In genomic region chr15:102017918-102018463, GRCm38 (mm10) we compare ENCODE assay signal across 9 mouse cellular contexts. TPM values are rescaled to one million over a fixed set of nuclear protein-coding genes. Genes with fewer than 3 reads are reported as not detected.
A peak's percentile ranks its signal among the peaks of the same experiment; 100 is the strongest.
DNase-seq lines count a peak whose midpoint lies in the region; ATAC-seq and TF ChIP-seq lines count a peak whose summit lies in the region.
"Had no signal": no experiment of that assay in that cellular context is flagged by ENCODE, and none has a peak within 500 bp of the region (broad histone marks: within the 10 kb centered on the region; RNA-seq: fewer than 3 reads in every experiment).

No protein-coding gene starts in this region.

- 34% methylated on average over 7 of the region's 7 CpGs for WGBS in forebrain, embryonic 12.5 days

- no peaks in the 10 kb centered on the region for H3K27me3 ChIP-seq in MEL (ENCODE audit: control insufficient read depth in 1 of 2, insufficient read depth in 2 of 2, low read length in 2 of 2)
- H3K27me3 ChIP-seq in forebrain, embryonic 12.5 days: peaks cover 4% of the 10 kb centered on the region; the same call in 1 of the 2 replicates
- H3K27me3 ChIP-seq: heart, embryonic 13.5 days had no signal

- peaks cover 4 to 42% of the 10 kb centered on the region in 2 experiments for H3K4me1 ChIP-seq in MEL (ENCODE audit: control insufficient read depth in 1 of 2, insufficient read depth in 2 of 2, low read length in 2 of 2)
- H3K4me1 ChIP-seq in forebrain, embryonic 12.5 days: peaks cover 8% of the 10 kb centered on the region; the same call in 1 of the 2 replicates

- TF ChIP-seq EP300 in MEL (IDR thresholded peaks at IDR 0.05; ENCODE audit: low read depth in 1 of 2, low read length in 2 of 2): peak; percentile 86 to 96

- H3K4me3 ChIP-seq in MEL (ENCODE audit: control insufficient read depth in 1 of 2, insufficient read depth in 1 of 2, low read depth in 2 of 2, low read length in 2 of 2): no peak overlapping the region
- H3K4me3 ChIP-seq in forebrain, embryonic 12.5 days (replicated peaks): no peak overlapping the region
- H3K4me3 ChIP-seq: heart, embryonic 13.5 days had no signal

- no peak overlapping the region for H3K4me2 ChIP-seq in forebrain, embryonic 12.5 days
- H3K4me2 ChIP-seq: heart, embryonic 13.5 days had no signal

- TF ChIP-seq CTCF in MEL (IDR thresholded peaks at IDR 0.05 in 2 of 3, conservative IDR thresholded peaks at IDR 0.05 in 1 of 3; ENCODE audit: control insufficient read depth in 1 of 3, insufficient read depth in 1 of 3, low read depth in 2 of 3, low read length in 3 of 3, poor library complexity in 1 of 3, severe bottlenecking in 1 of 3): peak; percentile 75 to 90 (median 88)

- intact Hi-C loops in heart, postnatal 25 days (cut with DNase I): no loop called here

- H3K36me3 ChIP-seq in MEL (ENCODE audit: control insufficient read depth in 1 of 2, insufficient read depth in 2 of 2, low read length in 2 of 2): peaks cover 0 to 27% of the 10 kb centered on the region in 2 experiments; a peak in 2 of 4 replicates
- no peaks in the 10 kb centered on the region for H3K36me3 ChIP-seq in forebrain, embryonic 12.5 days (replicated peaks)
- H3K36me3 ChIP-seq: heart, embryonic 13.5 days had no signal

- DNase-seq in adrenal gland, postnatal 10 days: peak; percentile 41
- no peak for DNase-seq in adrenal gland, adult (ENCODE audit: inconsistent age in 2 of 2, low spot score in 1 of 2)
- peak; percentile 94 for DNase-seq in MEL (ENCODE audit: low read depth, low spot score)
- peak; percentile 87 to 90 for DNase-seq in kidney, adult 8-10 months
- peak; percentile 67 for DNase-seq in lung, postnatal 10 days
- no peak for DNase-seq in heart, postnatal 25 days (ENCODE audit: low spot score)
- no peak for DNase-seq in right cerebral cortex, adult 18-20 months

- no peaks in the 10 kb centered on the region for H3K79me2 ChIP-seq in MEL (ENCODE audit: control insufficient read depth, insufficient read depth, low read length, poor library complexity)

- TF ChIP-seq POLR2A in MEL (IDR thresholded peaks at IDR 0.05; ENCODE audit: control insufficient read depth in 1 of 2, insufficient read depth in 1 of 2, low read depth in 1 of 2, low read length in 2 of 2, poor library complexity in 1 of 2): peak in 1 of 2 experiments; percentile 31; a peak in 2 of 4 replicates

- no peak for ATAC-seq in forebrain, embryonic 12.5 days (ENCODE audit: low FRiP score)

- H3K9ac ChIP-seq in MEL (ENCODE audit: control insufficient read depth, low read depth, low read length, poor library complexity, severe bottlenecking): peak overlapping the region; percentile 6
- H3K9ac ChIP-seq in forebrain, embryonic 12.5 days: no peak overlapping the region
- H3K9ac ChIP-seq: heart, embryonic 13.5 days had no signal

- H3K27ac ChIP-seq in MEL (ENCODE audit: control insufficient read depth, low read depth, low read length): peak overlapping the region; percentile 52
- H3K27ac ChIP-seq in forebrain, embryonic 12.5 days: no peak overlapping the region
- H3K27ac ChIP-seq: heart, embryonic 13.5 days had no signal

- no peaks in the 10 kb centered on the region for H3K9me3 ChIP-seq in MEL (replicated peaks; ENCODE audit: insufficient read depth, low read length)
- no peaks in the 10 kb centered on the region for H3K9me3 ChIP-seq in forebrain, embryonic 12.5 days
- H3K9me3 ChIP-seq: heart, embryonic 13.5 days had no signal

- peak; percentile 27 for TF ChIP-seq RAD21 in MEL (IDR thresholded peaks at IDR 0.05; ENCODE audit: low read depth, low read length)

TF ChIP-seq in MEL, 35 proteins besides CTCF, POLR2A, EP300 and RAD21:
- TF ChIP-seq JUND (IDR thresholded peaks at IDR 0.05; ENCODE audit: low read depth, low read length) (no peak), MYB (IDR thresholded peaks at IDR 0.05; ENCODE audit: low read depth, low read length) (peak; percentile 48; the same call in 1 of the 2 replicates), MYC (IDR thresholded peaks at IDR 0.05; ENCODE audit: low read depth, low read length) (peak; percentile 96), ZC3H11A (IDR thresholded peaks at IDR 0.05; ENCODE audit: low read depth, low read length) (0 out of 2 replicates have a peak, but pooled peaks have one; percentile 27), MAFK (IDR thresholded peaks at IDR 0.05; ENCODE audit: borderline replicate concordance, low read depth, low read length) (no peak), E2F4 (IDR thresholded peaks at IDR 0.05; ENCODE audit: borderline replicate concordance, low read depth, low read length) (no peak), MXI1 (IDR thresholded peaks at IDR 0.05; ENCODE audit: low read depth, low read length) (peak; percentile 93), CHD1 (IDR thresholded peaks at IDR 0.05; ENCODE audit: low read depth, low read length) (no peak), SIN3A (IDR thresholded peaks at IDR 0.05; ENCODE audit: low read length) (peak; percentile 92), GABPA (IDR thresholded peaks at IDR 0.05; ENCODE audit: low read depth, low read length) (no peak), POLR2AphosphoS2 (IDR thresholded peaks at IDR 0.05; ENCODE audit: low read length) (no peak), RCOR1 (IDR thresholded peaks at IDR 0.05; ENCODE audit: low read depth, low read length) (peak; percentile 83), MEF2A (IDR thresholded peaks at IDR 0.05; ENCODE audit: extremely low read depth, insufficient replicate concordance, low read depth, low read length, poor library complexity, severe bottlenecking) (no peak), TCF12 (IDR thresholded peaks at IDR 0.05; ENCODE audit: low read depth, low read length) (peak; percentile 83), CHD2 (IDR thresholded peaks at IDR 0.05; ENCODE audit: low read length) (peak; percentile 33; the same call in 1 of the 2 replicates), TAL1 (IDR thresholded peaks at IDR 0.05; ENCODE audit: low read length) (peak; percentile 79), USF1 (IDR thresholded peaks at IDR 0.05; ENCODE audit: low read depth, low read length) (0 out of 2 replicates have a peak, but pooled peaks have one; percentile 34), ZMIZ1 (IDR thresholded peaks at IDR 0.05; ENCODE audit: low read depth, low read length) (no peak), KAT2A (conservative IDR thresholded peaks at IDR 0.05; ENCODE audit: low read depth, low read length) (0 out of 2 replicates have a peak, but pooled peaks have one; percentile 28), BHLHE40 (IDR thresholded peaks at IDR 0.05; ENCODE audit: borderline replicate concordance, low read depth, low read length) (peak; percentile 56; the same call in 1 of the 2 replicates), NRF1 (IDR thresholded peaks at IDR 0.05; ENCODE audit: insufficient read depth, low read depth, low read length, poor library complexity, severe bottlenecking) (no peak), MAX (IDR thresholded peaks at IDR 0.05; ENCODE audit: low read length) (peak; percentile 84), ZKSCAN1 (IDR thresholded peaks at IDR 0.05; ENCODE audit: low read depth, low read length) (no peak), SMC3 (IDR thresholded peaks at IDR 0.05; ENCODE audit: low read depth, low read length) (peak; percentile 73), MAZ (IDR thresholded peaks at IDR 0.05; ENCODE audit: low read depth, low read length) (peak; percentile 93), USF2 (IDR thresholded peaks at IDR 0.05; ENCODE audit: borderline replicate concordance in 1 of 2, insufficient read depth in 1 of 2, low read depth in 1 of 2, low read length in 2 of 2) (no peak), ETS1 (IDR thresholded peaks at IDR 0.05; ENCODE audit: low read depth, low read length) (peak; percentile 80), NELFE (IDR thresholded peaks at IDR 0.05; ENCODE audit: low read depth, low read length) (0 out of 2 replicates have a peak, but pooled peaks have one; percentile 45), HCFC1 (IDR thresholded peaks at IDR 0.05; ENCODE audit: low read depth, low read length) (peak; percentile 65; the same call in 1 of the 2 replicates), GATA1 (IDR thresholded peaks at IDR 0.05; ENCODE audit: low read depth, low read length) (peak; percentile 92), TBP (IDR thresholded peaks at IDR 0.05; ENCODE audit: low read depth, low read length) (peak; percentile 72), ZNF384 (IDR thresholded peaks at IDR 0.05; ENCODE audit: low read depth, low read length) (0 out of 2 replicates have a peak, but pooled peaks have one; percentile 42), UBTF (IDR thresholded peaks at IDR 0.05; ENCODE audit: borderline replicate concordance, insufficient read depth, low read depth, low read length) (no peak), POLR2AphosphoS5 (IDR thresholded peaks at IDR 0.05; ENCODE audit: borderline replicate concordance, low read depth, low read length) (no peak), ELF1 (IDR thresholded peaks at IDR 0.05; ENCODE audit: low read depth, low read length) (peak; percentile 64; the same call in 1 of the 2 replicates)

RNA-seq across cellular contexts. Expression of gene Krt18, which starts 10.0 kb away (rescaled TPM):
- total RNA-seq in adrenal gland, postnatal 10 days (2021): 10 to 100 TPM; 15.9 to 28.3 TPM
- 0.08 TPM in 1 of 2 replicates, not detected in the other for total RNA-seq in MEL (2012; rRNA removed)
- polyA plus RNA-seq in MEL (2012; ENCODE audit: insufficient read depth in 1 of 2, insufficient read length in 2 of 2, low read depth in 1 of 2, low replicate concordance in 2 of 2, missing spikeins in 1 of 2): not detected
- 9.4 and 13.6 TPM in 2 replicates for polyA plus RNA-seq in forebrain, embryonic 12.5 days (2016; fragmentation: Nextera tagmentation; extraction: Ambion mirVana)
- total RNA-seq in heart, postnatal 25 days (2021): 1 to 10 TPM; 3.7 to 4.9 TPM

RNA-seq across cellular contexts. Expression of gene Krt8, which starts 13.7 kb away (rescaled TPM):
- 10 to 100 TPM; 12.1 to 24.2 TPM for total RNA-seq in adrenal gland, postnatal 10 days (2021)
- 0.69 and 0.75 TPM in 2 replicates for total RNA-seq in MEL (2012; rRNA removed)
- polyA plus RNA-seq in MEL (2012; ENCODE audit: insufficient read depth in 1 of 2, insufficient read length in 2 of 2, low read depth in 1 of 2, low replicate concordance in 2 of 2, missing spikeins in 1 of 2): under 1 TPM in 1 of 2 experiments, not detected in 1; 0.93 TPM
- polyA plus RNA-seq in forebrain, embryonic 12.5 days (2016; fragmentation: Nextera tagmentation; extraction: Ambion mirVana): 10.0 and 13.4 TPM in 2 replicates
- 1 to 10 TPM; 2.5 to 2.7 TPM for total RNA-seq in heart, postnatal 25 days (2021)

RNA-seq across cellular contexts. Expression of gene Eif4b, which starts 55.6 kb away (rescaled TPM):
- 100 to 1,000 TPM; 248 to 266 TPM for total RNA-seq in adrenal gland, postnatal 10 days (2021)
- 561 and 633 TPM in 2 replicates for total RNA-seq in MEL (2012; rRNA removed)
- polyA plus RNA-seq in MEL (2012; ENCODE audit: insufficient read depth in 1 of 2, insufficient read length in 2 of 2, low read depth in 1 of 2, low replicate concordance in 2 of 2, missing spikeins in 1 of 2): 100 to 1,000 TPM; 464 to 790 TPM
- 109 TPM in 2 replicates for polyA plus RNA-seq in forebrain, embryonic 12.5 days (2016; fragmentation: Nextera tagmentation; extraction: Ambion mirVana)
- total RNA-seq in heart, postnatal 25 days (2021): 100 to 1,000 TPM; 131 to 144 TPM

Comparison
In these comparisons a context has a peak if more than half of its experiments do, and no peak if none do; other contexts are left out.
1. DNase-seq: peak in adrenal gland, postnatal 10 days (single experiment), MEL (single experiment), kidney, adult 8-10 months (2 of 2) and lung, postnatal 10 days (single experiment); none in adrenal gland, adult (0 of 2), heart, postnatal 25 days (single experiment) and right cerebral cortex, adult 18-20 months (single experiment).